Mouse (Mus musculus) MEL (cell line): Measurements from ENCODE around the gene Spg11.

ENCODE experiments used
- CHD1 ChIP-seq: IDR thresholded peaks from 2 replicates; pipeline ENCODE4 v1.6.1; 2012; ENCODE audit warnings: low read depth, mild to moderate bottlenecking, inconsistent platforms, low read length, improper control_type of control experiment
- CTCF ChIP-seq, 3 experiments: IDR thresholded peaks in 2 of 3; conservative IDR thresholded peaks in 1 of 3; 2 replicates each; pipeline ENCODE4 v1.5.1; 2011 to 2012; ENCODE audit warnings: low read length in 3 of 3, low read depth in 2 of 3, mild to moderate bottlenecking in 2 of 3, improper control_type of control experiment in 1 of 3, inconsistent platforms in 1 of 3, mixed read lengths in 1 of 3, moderate library complexity in 1 of 3; ENCODE audit not compliant: control insufficient read depth in 1 of 3, insufficient read depth in 1 of 3, poor library complexity in 1 of 3, severe bottlenecking in 1 of 3
- ELF1 ChIP-seq: IDR thresholded peaks from 2 replicates; pipeline ENCODE4 v1.6.1; 2014; ENCODE audit warnings: low read depth, mild to moderate bottlenecking, inconsistent platforms, low read length, improper control_type of control experiment, moderate library complexity
- EP300 ChIP-seq, 2 experiments: IDR thresholded peaks; 2 replicates each; pipeline ENCODE4 v1.6.1; 2011; ENCODE audit warnings: improper control_type of control experiment in 2 of 2, low read length in 2 of 2, low read depth in 1 of 2, mild to moderate bottlenecking in 1 of 2
- JUND ChIP-seq: IDR thresholded peaks from 2 replicates; pipeline ENCODE4 v1.6.1; 2011; ENCODE audit warnings: low read depth, mild to moderate bottlenecking, improper control_type of control experiment, low read length
- MEF2A ChIP-seq: IDR thresholded peaks from 2 replicates; pipeline ENCODE4 v1.6.1; 2014; ENCODE audit warnings: low read depth, mild to moderate bottlenecking, inconsistent platforms, low read length, improper control_type of control experiment; ENCODE audit not compliant: poor library complexity, insufficient replicate concordance, severe bottlenecking; ENCODE audit errors: extremely low read depth
- POLR2A ChIP-seq, 2 experiments: IDR thresholded peaks; 2 replicates each; pipeline ENCODE4 v1.6.1; 2011 to 2012; ENCODE audit warnings: low read length in 2 of 2, mild to moderate bottlenecking in 2 of 2, control low read depth in 1 of 2, improper control_type of control experiment in 1 of 2, low read depth in 1 of 2, moderate library complexity in 1 of 2; ENCODE audit not compliant: control insufficient read depth in 1 of 2, insufficient read depth in 1 of 2, poor library complexity in 1 of 2
- POLR2AphosphoS2 ChIP-seq: IDR thresholded peaks from 2 replicates; pipeline ENCODE4 v1.6.1; 2011; ENCODE audit warnings: low read length, improper control_type of control experiment
- POLR2AphosphoS5 ChIP-seq: IDR thresholded peaks from 2 replicates; pipeline ENCODE4 v1.6.1; 2012; ENCODE audit warnings: low read depth, borderline replicate concordance, mild to moderate bottlenecking, inconsistent platforms, low read length, moderate library complexity, mixed read lengths
- TBP ChIP-seq: IDR thresholded peaks from 2 replicates; pipeline ENCODE4 v1.8.0; 2011; ENCODE audit warnings: low read depth, low read length, improper control_type of control experiment
- TCF12 ChIP-seq: IDR thresholded peaks from 2 replicates; pipeline ENCODE4 v1.6.1; 2014; ENCODE audit warnings: low read depth, mild to moderate bottlenecking, inconsistent platforms, low read length, improper control_type of control experiment, moderate library complexity
- ZC3H11A ChIP-seq: IDR thresholded peaks from 2 replicates; pipeline ENCODE4 v1.6.1; 2012; ENCODE audit warnings: low read depth, mild to moderate bottlenecking, inconsistent platforms, low read length, improper control_type of control experiment

- TF ChIP-seq CTCF (IDR thresholded peaks at IDR 0.05 in 2 of 3, conservative IDR thresholded peaks at IDR 0.05 in 1 of 3; ENCODE audit: control insufficient read depth in 1 of 3, insufficient read depth in 1 of 3, low read depth in 2 of 3, low read length in 3 of 3, poor library complexity in 1 of 3, severe bottlenecking in 1 of 3) (no peak), EP300 (IDR thresholded peaks at IDR 0.05; ENCODE audit: low read depth in 1 of 2, low read length in 2 of 2) (no peak), POLR2A (IDR thresholded peaks at IDR 0.05; ENCODE audit: control insufficient read depth in 1 of 2, insufficient read depth in 1 of 2, low read depth in 1 of 2, low read length in 2 of 2, poor library complexity in 1 of 2) (no peak), ZC3H11A (no peak), MEF2A (no peak), POLR2AphosphoS5 (no peak), POLR2AphosphoS2 (no peak), TBP (no peak), TCF12 (no peak), ELF1 (no peak), JUND (no peak), CHD1 (no peak)
These were observed 36.3 kb upstream of the Spg11 start for GRCm38 (mm10) chr2:122154479-122154878.
